Mouse (Mus musculus) myocyte (in vitro differentiated cells): ENCODE data around the gene Kansl3.

ENCODE experiments used
- MAX ChIP-seq: IDR thresholded peaks from one replicate; pipeline ENCODE4 v1.6.1; 2011; ENCODE audit warnings: low read depth, mild to moderate bottlenecking, control low read depth
- MYOD1 ChIP-seq, 3 experiments: IDR thresholded peaks; one replicate each; pipeline ENCODE4 v1.6.1; 2011; ENCODE audit warnings: control low read depth in 2 of 3, low read depth in 2 of 3, mild to moderate bottlenecking in 2 of 3, moderate library complexity in 1 of 3; ENCODE audit not compliant: insufficient read length in 2 of 3, control insufficient read depth in 1 of 3
- POLR2A ChIP-seq: IDR thresholded peaks from one replicate; pipeline ENCODE4 v1.6.1; 2011; ENCODE audit warnings: low read depth, mild to moderate bottlenecking, control low read depth, moderate library complexity; ENCODE audit not compliant: insufficient read length
- REST ChIP-seq: IDR thresholded peaks from one replicate; pipeline ENCODE4 v1.6.1; 2011; ENCODE audit warnings: mild to moderate bottlenecking, control low read depth, moderate library complexity; ENCODE audit not compliant: insufficient read depth, insufficient read length
- TCF3 ChIP-seq: IDR thresholded peaks from one replicate; pipeline ENCODE4 v1.6.1; 2011; ENCODE audit warnings: low read depth, control low read depth; ENCODE audit not compliant: insufficient read length
- USF1 ChIP-seq: IDR thresholded peaks from one replicate; pipeline ENCODE4 v1.6.1; 2011; ENCODE audit warnings: low read depth, mild to moderate bottlenecking, control low read depth, moderate library complexity

- TF ChIP-seq MYOD1 (IDR thresholded peaks at IDR 0.05; ENCODE audit: control insufficient read depth in 1 of 3, insufficient read length in 2 of 3, low read depth in 2 of 3) = no peak
- TF ChIP-seq POLR2A = no peak
- TF ChIP-seq TCF3 = no peak
- TF ChIP-seq REST = no peak
- no peak for TF ChIP-seq USF1
- no peak for TF ChIP-seq MAX
These were observed 60.0 kb downstream of the Kansl3 start for GRCm38 (mm10) chr1:36308966-36309475.
